Mouse (Mus musculus) heart, embryonic 16.5 days (tissue): ENCODE results near the gene Dnpep. TPM values are rescaled to one million over a fixed set of nuclear protein-coding genes. Genes with fewer than 3 reads are reported as not detected.

Experiments
- ATAC-seq: fragments of 200-750 bp; cut with Nextera tagmentation; replicated peaks from 2 replicates; pipeline ENCODE4 v1.8.0; 2017; ENCODE audit warnings: moderate number of reproducible peaks; ENCODE audit not compliant: insufficient read depth, low FRiP score; ENCODE audit errors: extremely low read depth
- H3K27ac ChIP-seq: fragments of 300-500 bp; sonication (generic); 2 replicates; pipeline ENCODE4 v1.5.1; 2014; ENCODE audit warnings: mild to moderate bottlenecking, low read length, control low read depth, moderate library complexity
- H3K27me3 ChIP-seq: fragments of 300-500 bp; sonication (generic); 2 replicates; pipeline ENCODE4 v1.6.1; 2014; ENCODE audit warnings: low read length, mixed read lengths; ENCODE audit not compliant: control insufficient read depth, insufficient read depth
- H3K36me3 ChIP-seq: fragments of 300-500 bp; sonication (generic); 2 replicates; pipeline ENCODE4 v1.6.1; 2014; ENCODE audit not compliant: control insufficient read depth, insufficient read depth
- H3K4me1 ChIP-seq: fragments of 300-500 bp; sonication (generic); 2 replicates; pipeline ENCODE4 v1.6.1; 2014; ENCODE audit warnings: low read length, mixed read lengths; ENCODE audit not compliant: control insufficient read depth, insufficient read depth
- H3K4me2 ChIP-seq: fragments of 300-500 bp; sonication (generic); 2 replicates; pipeline ENCODE4 v1.6.1; 2014; ENCODE audit warnings: low read depth, mild to moderate bottlenecking, control low read depth, low read length
- H3K4me3 ChIP-seq: fragments of 300-500 bp; sonication (generic); 2 replicates; pipeline ENCODE4 v1.5.1; 2014; ENCODE audit warnings: mild to moderate bottlenecking, control low read depth, low read length
- H3K9ac ChIP-seq: fragments of 300-500 bp; sonication (generic); 2 replicates; pipeline ENCODE4 v1.6.1; 2014; ENCODE audit warnings: low read length, control low read depth
- H3K9me3 ChIP-seq: fragments of 300-500 bp; sonication (generic); replicated peaks from 2 replicates; pipeline ENCODE4 v1.6.1; 2016; ENCODE audit warnings: low read length; ENCODE audit not compliant: control insufficient read depth
- WGBS: fragments of 180-500 bp; shearing (Covaris S2); extraction: QIAGEN DNeasy Blood & Tissue Kit; methylation state at CpG from one replicate; pipeline ENCODE4 v1.1.7; 2014; 5-methylcytosine and 5-hydroxymethylcytosine counted together
- polyA plus RNA-seq: library from polyadenylated mRNA; unstranded; fragments of >200 nt; fragmentation: Nextera tagmentation; extraction: Ambion mirVana; gene quantifications from 2 replicates; pipeline ENCODE4 v1.2.1, GENCODE M21; 2015

Gene Dnpep
- polyA plus RNA-seq, 1 experiment from 2014 or later = 131 TPM

GRCm38 (mm10) chr1:75338091-75338694 is 20.4 kb upstream of the Dnpep start:
- Histone ChIP-seq H3K27ac (no peak overlapping the region), H3K36me3 (no peaks in the 10 kb centered on the region), H3K4me3 (no peak overlapping the region), H3K4me1 (peaks cover under 1% of the 10 kb centered on the region; the same call in 1 of the 2 replicates), H3K9ac (no peak overlapping the region; the same call in 1 of the 2 replicates), H3K4me2 (no peak overlapping the region), H3K9me3 (no peaks in the 10 kb centered on the region), H3K27me3 (no peaks in the 10 kb centered on the region; the same call in 1 of the 2 replicates)
- no peak for ATAC-seq
- 43% methylated on average over 11 of the region's 11 CpGs for WGBS

GRCm38 (mm10) chr1:75337097-75337496 is 19.3 kb upstream of the Dnpep start:
- H3K4me1 ChIP-seq = no peaks in the 10 kb centered on the region
- H3K4me3 ChIP-seq = no peak overlapping the region
- no peak overlapping the region for H3K27ac ChIP-seq
- H3K4me2 ChIP-seq = no peak overlapping the region
- WGBS = 70% methylated on average over 9 of the region's 9 CpGs
- no peak for ATAC-seq
- no peaks in the 10 kb centered on the region for H3K9me3 ChIP-seq
- no peak overlapping the region for H3K9ac ChIP-seq
- H3K36me3 ChIP-seq = no peaks in the 10 kb centered on the region
- no peaks in the 10 kb centered on the region; the same call in 1 of the 2 replicates for H3K27me3 ChIP-seq

- Histone ChIP-seq H3K36me3 (no peaks in the 10 kb centered on the region), H3K27me3 (no peaks in the 10 kb centered on the region), H3K4me3 (no peak overlapping the region), H3K27ac (no peak overlapping the region), H3K9me3 (no peaks in the 10 kb centered on the region), H3K4me1 (no peaks in the 10 kb centered on the region), H3K4me2 (no peak overlapping the region), H3K9ac (no peak overlapping the region)
- ATAC-seq = no peak
- WGBS = 41% methylated on average over 3 of the region's 3 CpGs
Observed at GRCm38 (mm10) chr1:75336461-75336860, 18.7 kb upstream of the Dnpep start.

GRCm38 (mm10) chr1:75331271-75331670 is 13.5 kb upstream of the Dnpep start:
- Histone ChIP-seq H3K4me3 (no peak overlapping the region), H3K4me2 (no peak overlapping the region)

GRCm38 (mm10) chr1:75327461-75327860 is 9.7 kb upstream of the Dnpep start:
- no peaks in the 10 kb centered on the region for H3K27me3 ChIP-seq
- H3K4me3 ChIP-seq = no peak overlapping the region
- no peaks in the 10 kb centered on the region for H3K36me3 ChIP-seq
- H3K4me1 ChIP-seq = no peaks in the 10 kb centered on the region
- H3K9ac ChIP-seq = no peak overlapping the region
- H3K9me3 ChIP-seq = peaks cover 4% of the 10 kb centered on the region; the same call in 1 of the 2 replicates
- no peak overlapping the region for H3K4me2 ChIP-seq
- ATAC-seq = no peak
- H3K27ac ChIP-seq = no peak overlapping the region

More at GRCm38 (mm10) chr1:75331271-75331670, 13.5 kb upstream of the Dnpep start:
- no peak for ATAC-seq
- WGBS = 71% methylated on average over 1 of the region's 1 CpGs
- Histone ChIP-seq H3K4me1 (no peaks in the 10 kb centered on the region), H3K36me3 (no peaks in the 10 kb centered on the region), H3K27ac (no peak overlapping the region), H3K9ac (no peak overlapping the region), H3K9me3 (peaks cover 4% of the 10 kb centered on the region; the same call in 1 of the 2 replicates), H3K27me3 (no peaks in the 10 kb centered on the region)

GRCm38 (mm10) chr1:75319166-75319565 is 1.4 kb upstream of the Dnpep start:
- H3K4me2 ChIP-seq = no peak overlapping the region

GRCm38 (mm10) chr1:75318736-75319135 is 946 bp upstream of the Dnpep start:
- Histone ChIP-seq H3K4me1 (peaks cover 8% of the 10 kb centered on the region), H3K27ac (no peak overlapping the region), H3K4me3 (no peak overlapping the region), H3K36me3 (peaks cover 10% of the 10 kb centered on the region), H3K27me3 (no peaks in the 10 kb centered on the region), H3K4me2 (no peak overlapping the region), H3K9ac (no peak overlapping the region), H3K9me3 (no peaks in the 10 kb centered on the region)
- ATAC-seq = no peak
- WGBS = 82% methylated on average over 4 of the region's 4 CpGs

More at GRCm38 (mm10) chr1:75319166-75319565, 1.4 kb upstream of the Dnpep start:
- no peak overlapping the region for H3K9ac ChIP-seq
- ATAC-seq = no peak
- peaks cover 6% of the 10 kb centered on the region for H3K36me3 ChIP-seq
- peaks cover 8% of the 10 kb centered on the region for H3K4me1 ChIP-seq
- WGBS = 85% methylated on average over 10 of the region's 10 CpGs
- H3K27me3 ChIP-seq = no peaks in the 10 kb centered on the region
- H3K9me3 ChIP-seq = no peaks in the 10 kb centered on the region
- H3K27ac ChIP-seq = no peak overlapping the region
- no peak overlapping the region for H3K4me3 ChIP-seq

GRCm38 (mm10) chr1:75318301-75318700 is 511 bp upstream of the Dnpep start:
- H3K9ac ChIP-seq = peak overlapping the region; percentile 45
- H3K4me2 ChIP-seq = peak overlapping the region; percentile 50
- ATAC-seq = no peak
- H3K36me3 ChIP-seq = peaks cover 14% of the 10 kb centered on the region
- H3K27me3 ChIP-seq = no peaks in the 10 kb centered on the region
- peaks cover 8% of the 10 kb centered on the region for H3K4me1 ChIP-seq
- no peaks in the 10 kb centered on the region for H3K9me3 ChIP-seq
- 59% methylated on average over 3 of the region's 3 CpGs for WGBS
- H3K27ac ChIP-seq = peak overlapping the region; percentile 40
- peak overlapping the region; percentile 29 for H3K4me3 ChIP-seq

- Histone ChIP-seq H3K27ac (peak overlapping the region; percentile 96), H3K9ac (peak overlapping the region; percentile 90), H3K9me3 (no peaks in the 10 kb centered on the region), H3K4me3 (peak overlapping the region; percentile 86), H3K4me1 (peaks cover 8% of the 10 kb centered on the region), H3K36me3 (peaks cover 21% of the 10 kb centered on the region), H3K27me3 (no peaks in the 10 kb centered on the region), H3K4me2 (peak overlapping the region; percentile 80)
- ATAC-seq = peak; percentile 28
- under 1% methylated on average over 20 of the region's 20 CpGs for WGBS
Observed at GRCm38 (mm10) chr1:75316861-75317240, 939 bp downstream of the Dnpep start.
